Mouse (Mus musculus) limb, embryonic 11.5 days (tissue): ENCODE results near the gene Arhgap17. TPM values are rescaled to one million over a fixed set of nuclear protein-coding genes. Genes with fewer than 3 reads are reported as not detected.

Experiments
- ATAC-seq: fragments of 200-750 bp; cut with Nextera tagmentation; 2 replicates; pipeline ENCODE4 v1.8.0; 2017; ENCODE audit warnings: low read depth; ENCODE audit not compliant: insufficient number of reproducible peaks, low FRiP score, low TSS enrichment
- DNase-seq: peaks from one replicate; pipeline ENCODE4 v3.0.0-alpha.2; 2015; ENCODE audit warnings: low spot score
- H3K27ac ChIP-seq: fragments of 300-500 bp; sonication (generic); replicated peaks from 2 replicates; pipeline ENCODE4 v1.5.1; 2014; ENCODE audit warnings: low read depth, mild to moderate bottlenecking, low read length
- H3K27me3 ChIP-seq: fragments of 300-500 bp; sonication (generic); 2 replicates; pipeline ENCODE4 v1.6.1; 2014; ENCODE audit warnings: mild to moderate bottlenecking, low read length, mixed read lengths; ENCODE audit not compliant: control insufficient read depth, insufficient read depth
- H3K36me3 ChIP-seq: fragments of 300-500 bp; sonication (generic); 2 replicates; pipeline ENCODE4 v1.6.1; 2014; ENCODE audit warnings: mild to moderate bottlenecking, low read length, moderate library complexity, mixed read lengths; ENCODE audit not compliant: control insufficient read depth, insufficient read depth
- H3K4me1 ChIP-seq: fragments of 300-500 bp; sonication (generic); 2 replicates; pipeline ENCODE4 v1.6.1; 2014; ENCODE audit warnings: low read length, mixed read lengths; ENCODE audit not compliant: control insufficient read depth, insufficient read depth
- H3K4me2 ChIP-seq: fragments of 300-500 bp; sonication (generic); 2 replicates; pipeline ENCODE4 v1.6.1; 2014; ENCODE audit warnings: low read depth, mild to moderate bottlenecking, moderate library complexity; ENCODE audit not compliant: severe bottlenecking
- H3K4me3 ChIP-seq: fragments of 300-500 bp; sonication (generic); 2 replicates; pipeline ENCODE4 v1.5.1; 2014; ENCODE audit warnings: low read depth, low read length
- H3K9ac ChIP-seq: fragments of 300-500 bp; sonication (generic); 2 replicates; pipeline ENCODE4 v1.6.1; 2014; ENCODE audit warnings: mild to moderate bottlenecking, low read length
- H3K9me3 ChIP-seq: fragments of 300-500 bp; sonication (generic); 2 replicates; pipeline ENCODE4 v1.6.1; 2016; ENCODE audit warnings: low read length; ENCODE audit not compliant: control insufficient read depth
- WGBS: fragments of 180-500 bp; shearing (Covaris S2); extraction: QIAGEN DNeasy Blood & Tissue Kit; methylation state at CpG from one replicate; pipeline ENCODE4 v1.1.7; 2014; 5-methylcytosine and 5-hydroxymethylcytosine counted together
- polyA plus RNA-seq: library from polyadenylated mRNA; unstranded; fragments of >200 nt; fragmentation: Nextera tagmentation; extraction: Ambion mirVana; gene quantifications from 2 replicates; pipeline ENCODE4 v1.2.1, GENCODE M21; 2014

The Arhgap17 gene
- polyA plus RNA-seq: 32.6 and 32.7 TPM in 2 replicates

GRCm38 (mm10) chr7:123369759-123370481 lies at the start of gene Arhgap17, which contains the start of gene Lcmt1:
Arhgap17 (minus strand) TSS chr7:123369915.
Lcmt1 (plus strand) TSS chr7:123369784.
- H3K4me2 ChIP-seq: peak within 1 kb of the TSS; percentile 69
- peak within 1 kb of the TSS; percentile 85 for H3K27ac ChIP-seq
- H3K4me1 ChIP-seq: peaks cover 12% of the 10 kb centered on the region
- under 1% methylated on average over 64 of the region's 64 CpGs for WGBS
- H3K9me3 ChIP-seq: no peaks in the 10 kb centered on the region
- no peaks in the 10 kb centered on the region for H3K27me3 ChIP-seq
- DNase-seq: peak; percentile 98
- no peaks in the 10 kb centered on the region for H3K36me3 ChIP-seq
- peak within 1 kb of the TSS; percentile 55 for H3K4me3 ChIP-seq
- ATAC-seq: peak; percentile 99
- H3K9ac ChIP-seq: peak within 1 kb of the TSS; percentile 89

- Histone ChIP-seq H3K9me3 (no peaks in the 10 kb centered on the region), H3K4me1 (no peaks in the 10 kb centered on the region), H3K27ac (no peak overlapping the region), H3K9ac (no peak overlapping the region), H3K4me2 (no peak overlapping the region), H3K36me3 (peaks cover 9% of the 10 kb centered on the region; the same call in 1 of the 2 replicates), H3K27me3 (no peaks in the 10 kb centered on the region), H3K4me3 (no peak overlapping the region)
- WGBS: 89% methylated on average over 3 of the region's 3 CpGs
- no peak for ATAC-seq
- DNase-seq: no peak
Measured at GRCm38 (mm10) chr7:123417661-123418060, 47.9 kb upstream of the Arhgap17 start.

- 74% methylated on average over 4 of the region's 4 CpGs for WGBS
- no peak for ATAC-seq
- peaks cover 12% of the 10 kb centered on the region for H3K36me3 ChIP-seq
Measured at GRCm38 (mm10) chr7:123416803-123417202, 47.1 kb upstream of the Arhgap17 start.

GRCm38 (mm10) chr7:123412143-123412542 lies 42.4 kb upstream of the Arhgap17 start:
- no peak overlapping the region for H3K9ac ChIP-seq
- 84% methylated on average over 3 of the region's 3 CpGs for WGBS
- H3K27ac ChIP-seq: no peak overlapping the region
- no peak overlapping the region for H3K4me3 ChIP-seq
- ATAC-seq (no peak), DNase-seq (no peak)
- H3K4me1 ChIP-seq: no peaks in the 10 kb centered on the region
- no peaks in the 10 kb centered on the region for H3K9me3 ChIP-seq
- H3K4me2 ChIP-seq: no peak overlapping the region
- peaks cover 9% of the 10 kb centered on the region; the same call in 1 of the 2 replicates for H3K36me3 ChIP-seq
- no peaks in the 10 kb centered on the region for H3K27me3 ChIP-seq

More at GRCm38 (mm10) chr7:123416803-123417202, 47.1 kb upstream of the Arhgap17 start:
- Histone ChIP-seq H3K9ac (no peak overlapping the region), H3K27ac (no peak overlapping the region), H3K9me3 (no peaks in the 10 kb centered on the region), H3K4me2 (no peak overlapping the region), H3K4me1 (no peaks in the 10 kb centered on the region), H3K4me3 (no peak overlapping the region), H3K27me3 (no peaks in the 10 kb centered on the region)
- DNase-seq: no peak

GRCm38 (mm10) chr7:123411109-123411508 lies 41.4 kb upstream of the Arhgap17 start:
- ATAC-seq: no peak
- H3K27me3 ChIP-seq: no peaks in the 10 kb centered on the region
- peaks cover 9% of the 10 kb centered on the region; the same call in 1 of the 2 replicates for H3K36me3 ChIP-seq
- no peak for DNase-seq
- no peak overlapping the region for H3K9ac ChIP-seq
- no peak overlapping the region for H3K4me3 ChIP-seq
- no peak overlapping the region for H3K4me2 ChIP-seq
- H3K9me3 ChIP-seq: no peaks in the 10 kb centered on the region
- no peaks in the 10 kb centered on the region for H3K4me1 ChIP-seq
- WGBS: 97% methylated on average over 1 of the region's 1 CpGs
- no peak overlapping the region for H3K27ac ChIP-seq

GRCm38 (mm10) chr7:123410502-123410901 lies 40.8 kb upstream of the Arhgap17 start:
- DNase-seq (no peak), ATAC-seq (no peak)
- Histone ChIP-seq H3K9ac (no peak overlapping the region), H3K4me3 (no peak overlapping the region), H3K4me1 (no peaks in the 10 kb centered on the region), H3K4me2 (no peak overlapping the region), H3K36me3 (peaks cover 9% of the 10 kb centered on the region; the same call in 1 of the 2 replicates), H3K9me3 (no peaks in the 10 kb centered on the region), H3K27me3 (no peaks in the 10 kb centered on the region), H3K27ac (no peak overlapping the region)
- 92% methylated on average over 7 of the region's 7 CpGs for WGBS

GRCm38 (mm10) chr7:123406988-123407387 lies 37.3 kb upstream of the Arhgap17 start:
- no peak overlapping the region for H3K4me2 ChIP-seq
- no peak overlapping the region for H3K9ac ChIP-seq
- H3K4me3 ChIP-seq: no peak overlapping the region
- no peaks in the 10 kb centered on the region for H3K4me1 ChIP-seq
- ATAC-seq (no peak), DNase-seq (no peak)
- H3K27ac ChIP-seq: no peak overlapping the region
- no peaks in the 10 kb centered on the region for H3K9me3 ChIP-seq
- WGBS: 91% methylated on average over 4 of the region's 4 CpGs
- H3K27me3 ChIP-seq: no peaks in the 10 kb centered on the region
- peaks cover 3% of the 10 kb centered on the region; the same call in 1 of the 2 replicates for H3K36me3 ChIP-seq

GRCm38 (mm10) chr7:123405619-123406018 lies 35.9 kb upstream of the Arhgap17 start:
- H3K27ac ChIP-seq: no peak overlapping the region
- peaks cover 3% of the 10 kb centered on the region; the same call in 1 of the 2 replicates for H3K36me3 ChIP-seq
- no peak for DNase-seq
- 90% methylated on average over 3 of the region's 3 CpGs for WGBS
- H3K4me2 ChIP-seq: no peak overlapping the region
- no peak overlapping the region for H3K9ac ChIP-seq
- no peak for ATAC-seq
- no peaks in the 10 kb centered on the region for H3K9me3 ChIP-seq
- no peak overlapping the region for H3K4me3 ChIP-seq
- H3K4me1 ChIP-seq: no peaks in the 10 kb centered on the region
- H3K27me3 ChIP-seq: no peaks in the 10 kb centered on the region
